ENCODE assay signal across 10 mouse cellular contexts in the genomic region with DNA sequence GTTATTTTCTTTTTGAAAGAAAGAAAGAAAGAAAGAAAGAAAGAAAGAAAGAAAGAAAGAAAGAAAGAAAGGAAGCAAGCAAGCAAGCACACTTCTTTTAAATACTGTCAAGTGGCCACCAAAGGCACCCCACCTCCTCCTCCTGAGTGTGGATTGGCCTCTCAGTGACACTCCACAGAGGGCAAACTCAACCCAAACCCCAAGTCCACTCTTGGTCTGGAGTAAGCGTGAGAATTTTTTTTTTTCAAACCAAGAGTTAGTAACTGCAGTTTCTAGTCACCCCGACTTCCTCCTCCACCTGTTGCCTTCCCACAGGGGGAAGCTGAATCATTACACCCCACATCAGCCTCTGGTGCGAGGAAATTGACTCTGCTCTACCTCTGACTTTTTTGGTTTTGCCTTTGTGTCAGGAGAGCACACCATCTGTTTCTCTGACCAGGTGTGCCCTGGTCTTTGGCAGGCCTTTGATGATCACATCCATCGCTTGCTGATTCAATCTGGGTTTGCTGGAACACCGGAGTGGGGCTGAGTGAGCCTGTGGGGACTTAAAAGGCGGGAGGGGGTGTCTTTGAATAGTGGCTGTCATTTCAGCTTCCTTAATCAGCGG.
A peak's percentile ranks its signal among the peaks of the same experiment; 100 is the strongest.
DNase-seq lines count a peak whose midpoint lies in the region; ATAC-seq lines count a peak whose summit lies in the region.
"Had no signal": no experiment of that assay in that cellular context is flagged by ENCODE, and none has a peak within 500 bp of the region (broad histone marks: within the 10 kb centered on the region; RNA-seq: fewer than 3 reads in every experiment).

No protein-coding gene starts in this region.

- no peaks in the 10 kb centered on the region for H3K9me3 ChIP-seq in intestine, embryonic 14.5 days (ENCODE audit: control insufficient read depth, low read length)
- H3K9me3 ChIP-seq in intestine, embryonic 16.5 days (ENCODE audit: control insufficient read depth, low read length): no peaks in the 10 kb centered on the region
- H3K9me3 ChIP-seq: neural tube, embryonic 15.5 days had no signal

- H3K4me3 ChIP-seq in intestine, embryonic 14.5 days (ENCODE audit: low read depth, low read length): no peak overlapping the region
- no peak overlapping the region for H3K4me3 ChIP-seq in intestine, embryonic 16.5 days (ENCODE audit: low read length)
- H3K4me3 ChIP-seq: neural tube, embryonic 15.5 days had no signal

- H3K4me1 ChIP-seq in intestine, embryonic 14.5 days (replicated peaks; ENCODE audit: control insufficient read depth, insufficient read depth, low read length): peaks cover 14% of the 10 kb centered on the region
- peaks cover 10% of the 10 kb centered on the region; the same call in 1 of the 2 replicates for H3K4me1 ChIP-seq in intestine, embryonic 16.5 days (ENCODE audit: control insufficient read depth, insufficient read depth, low read length)

- H3K27ac ChIP-seq in intestine, embryonic 14.5 days (ENCODE audit: low read depth): peak overlapping the region; percentile 36
- no peak overlapping the region for H3K27ac ChIP-seq in intestine, embryonic 16.5 days (ENCODE audit: low read length)
- H3K27ac ChIP-seq: liver, embryonic 14.5 days; neural tube, embryonic 15.5 days had no signal

- no peak overlapping the region for H3K4me2 ChIP-seq in intestine, embryonic 14.5 days (ENCODE audit: low read length)
- H3K4me2 ChIP-seq in intestine, embryonic 16.5 days (ENCODE audit: low read depth, low read length): no peak overlapping the region
- H3K4me2 ChIP-seq: neural tube, embryonic 15.5 days had no signal

- no peak overlapping the region for H3K9ac ChIP-seq in intestine, embryonic 14.5 days (ENCODE audit: low read length)
- no peak overlapping the region for H3K9ac ChIP-seq in intestine, embryonic 16.5 days (ENCODE audit: low read depth, low read length)
- H3K9ac ChIP-seq: liver, embryonic 14.5 days; neural tube, embryonic 15.5 days had no signal

- WGBS in intestine, embryonic 14.5 days: 68% methylated on average over 7 of the region's 7 CpGs
- 69% methylated on average over 7 of the region's 7 CpGs for WGBS in intestine, embryonic 16.5 days

- H3K36me3 ChIP-seq in intestine, embryonic 14.5 days (ENCODE audit: control insufficient read depth, insufficient read depth, low read length): no peaks in the 10 kb centered on the region
- H3K36me3 ChIP-seq in intestine, embryonic 16.5 days (ENCODE audit: control insufficient read depth, insufficient read depth, low read length): peaks cover 3% of the 10 kb centered on the region; the same call in 1 of the 2 replicates
- H3K36me3 ChIP-seq: neural tube, embryonic 15.5 days had no signal

- DNase-seq in intestine, embryonic 14.5 days (ENCODE audit: low spot score): no peak
- DNase-seq in A20 (ENCODE audit: low read depth, low spot score): peak; percentile 69
- no peak for DNase-seq in retina, postnatal 1 day
- DNase-seq in c-Kit-positive CD71-positive TER-119-positive erythroid progenitor cells, embryonic 14.5 days (ENCODE audit: low spot score): no peak
- DNase-seq in urinary bladder, postnatal 14 days (ENCODE audit: low spot score): no peak

- no peaks in the 10 kb centered on the region for H3K27me3 ChIP-seq in intestine, embryonic 14.5 days (replicated peaks; ENCODE audit: control insufficient read depth, insufficient read depth, low read length)
- no peaks in the 10 kb centered on the region for H3K27me3 ChIP-seq in intestine, embryonic 16.5 days (replicated peaks; ENCODE audit: control insufficient read depth, insufficient read depth, low read length)
- H3K27me3 ChIP-seq: neural tube, embryonic 15.5 days had no signal

- ATAC-seq in intestine, embryonic 14.5 days (replicated peaks; ENCODE audit: low FRiP score, low TSS enrichment, low read depth): no peak
- no peak for ATAC-seq in intestine, embryonic 16.5 days
- ATAC-seq in activated CD4-positive, CD25-positive, alpha-beta regulatory T cell, adult 4 months: peak; percentile 44
- 0 out of 2 replicates have a peak, but pooled peaks have one; percentile 35 for ATAC-seq in megakaryocyte, adult 5-6 weeks (ENCODE audit: poor library complexity, severe bottlenecking)

Comparison
In these comparisons a context has a peak if more than half of its experiments do, and no peak if none do; other contexts are left out.
1. ATAC-seq: peak in activated CD4-positive, CD25-positive, alpha-beta regulatory T cell, adult 4 months (single experiment) and megakaryocyte, adult 5-6 weeks (single experiment); none in intestine, embryonic 14.5 days (single experiment) and intestine, embryonic 16.5 days (single experiment).